Mouse (Mus musculus): ENCODE measurements around the gene Hist1h2ad.
"Not testable (repeated sequence)": the region's sequence is repeated elsewhere in the genome, so short reads cannot be mapped to it uniquely, and the experiment has no call there.

Gene Hist1h2ad

DNA sequence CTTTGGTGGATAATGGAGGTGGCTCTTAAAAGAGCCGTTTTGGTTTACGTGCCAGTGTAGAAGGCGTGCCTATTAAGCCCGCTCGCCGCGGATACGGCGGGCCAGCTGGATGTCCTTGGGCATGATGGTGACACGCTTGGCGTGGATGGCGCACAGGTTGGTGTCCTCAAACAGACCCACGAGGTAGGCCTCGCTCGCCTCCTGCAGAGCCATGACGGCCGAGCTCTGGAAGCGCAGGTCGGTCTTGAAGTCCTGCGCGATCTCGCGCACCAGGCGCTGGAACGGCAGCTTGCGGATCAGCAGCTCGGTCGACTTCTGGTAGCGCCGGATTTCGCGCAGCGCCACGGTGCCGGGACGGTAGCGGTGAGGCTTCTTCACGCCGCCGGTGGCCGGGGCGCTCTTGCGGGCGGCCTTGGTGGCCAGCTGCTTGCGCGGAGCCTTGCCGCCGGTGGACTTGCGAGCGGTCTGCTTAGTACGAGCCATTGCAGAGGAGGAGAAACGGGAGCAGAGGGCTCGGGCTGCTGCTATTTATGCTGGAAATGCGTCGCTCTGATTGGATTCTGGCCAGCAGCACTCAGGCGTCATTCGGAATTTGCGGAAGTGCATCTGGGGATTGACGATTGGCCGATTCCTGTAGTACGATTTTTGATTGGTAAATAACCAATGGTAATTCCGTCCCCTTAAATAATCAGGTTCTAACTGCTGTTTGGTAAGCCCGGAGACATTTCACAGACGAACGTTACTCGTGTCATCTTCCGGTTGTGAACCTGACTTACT is 12.1 kb upstream of the Hist1h2ad start, which contains the start of gene Hist1h3e:
Gene Hist1h3e, minus strand, starts transcription at position 487 of the 777 bp plus-strand sequence.
- in situ Hi-C loops (cut with MboI, MseI), result not testable (repeated sequence)

DNA sequence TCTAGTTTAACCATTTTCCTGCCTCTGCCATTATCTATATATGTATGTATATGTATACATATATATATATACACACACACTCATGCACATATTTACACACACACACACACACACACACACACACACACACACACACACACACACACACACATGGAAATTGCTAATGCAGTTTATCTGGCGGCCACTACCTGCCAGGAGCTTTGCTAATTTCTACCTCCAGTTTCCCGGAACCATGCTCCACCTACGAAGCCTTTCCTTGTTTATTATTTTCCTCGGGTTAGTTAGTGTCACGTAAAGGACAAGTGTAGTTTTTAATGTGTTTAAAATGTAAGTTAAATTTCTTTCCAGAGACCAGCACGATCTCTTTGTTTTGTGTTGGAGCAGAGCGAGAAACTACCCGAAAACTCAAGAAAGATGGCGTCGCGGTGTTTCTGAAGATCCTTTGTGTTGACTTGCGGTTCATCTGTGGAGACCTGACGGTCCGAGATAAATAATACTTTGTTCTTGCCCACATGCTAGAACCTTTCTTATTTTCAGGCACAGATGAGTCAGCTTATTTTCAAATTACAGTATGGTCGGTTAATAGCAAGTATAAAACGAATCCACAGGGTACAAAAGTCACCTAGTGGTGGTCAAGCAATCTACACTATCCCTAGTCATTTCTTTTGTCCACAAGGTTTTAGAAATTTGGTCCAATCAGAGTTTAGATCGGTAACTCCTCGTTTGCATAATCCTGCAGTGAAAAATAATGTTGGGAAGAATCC is 11.3 kb upstream of the Hist1h2ad start:
- in situ Hi-C loops (cut with MboI, MseI), result no loop called here

DNA sequence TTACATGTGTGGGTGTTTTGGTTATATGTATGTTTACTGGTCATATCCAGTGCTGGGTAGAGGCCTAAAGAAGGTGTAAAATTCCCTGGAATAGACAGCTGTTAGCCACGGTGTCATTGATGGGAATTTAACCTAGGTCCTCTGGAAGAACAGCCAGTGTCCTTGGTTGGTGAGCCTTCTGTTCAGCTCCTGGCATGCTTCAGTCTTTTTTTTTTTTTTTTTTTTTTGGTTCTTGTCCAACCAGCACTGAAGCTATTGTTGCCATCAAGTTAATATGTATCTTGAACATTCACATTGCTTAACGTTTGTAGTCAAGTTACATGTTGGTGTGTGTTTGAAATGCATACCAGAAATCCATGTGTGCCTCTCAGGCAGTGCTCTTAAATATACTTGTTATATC is 9.7 kb upstream of the Hist1h2ad start:
- in situ Hi-C loops (cut with MboI, MseI), result no loop called here

DNA sequence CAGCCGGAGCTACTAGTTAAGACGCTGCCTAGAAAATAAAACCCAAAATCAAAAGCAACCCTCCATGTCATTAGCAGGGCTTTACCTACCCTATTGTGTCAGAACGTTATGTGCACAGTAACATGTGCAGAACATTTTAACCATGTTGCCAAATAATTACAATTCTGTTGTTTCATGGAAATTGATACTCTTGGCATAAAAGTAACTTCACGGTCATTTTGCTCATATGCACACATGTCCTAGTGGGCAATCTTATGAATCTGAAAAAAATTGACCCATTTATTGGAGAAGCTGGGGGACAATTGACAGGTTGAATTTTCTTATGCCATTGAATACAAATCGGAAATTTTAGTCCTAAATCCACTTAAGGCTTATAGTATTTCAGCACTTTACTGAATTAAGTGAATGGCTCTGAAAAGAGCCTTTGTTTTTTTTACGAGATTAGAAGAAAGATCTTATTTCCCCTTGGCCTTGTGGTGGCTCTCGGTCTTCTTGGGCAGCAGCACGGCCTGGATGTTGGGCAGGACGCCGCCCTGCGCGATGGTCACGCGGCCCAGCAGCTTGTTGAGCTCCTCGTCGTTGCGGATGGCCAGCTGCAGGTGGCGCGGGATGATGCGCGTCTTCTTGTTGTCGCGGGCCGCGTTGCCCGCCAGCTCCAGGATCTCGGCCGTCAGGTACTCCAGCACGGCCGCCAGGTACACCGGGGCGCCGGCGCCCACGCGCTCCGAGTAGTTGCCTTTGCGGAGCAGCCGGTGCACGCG is 3.7 kb upstream of the Hist1h2ad start:
- in situ Hi-C loops (cut with MboI, MseI), result loop anchor here (10.0 kb wide), 1 partner anchor 1856 kb away; the partner anchor contains the start of genes Hist1h2ai, Hist1h2bl and Hist1h3h

DNA sequence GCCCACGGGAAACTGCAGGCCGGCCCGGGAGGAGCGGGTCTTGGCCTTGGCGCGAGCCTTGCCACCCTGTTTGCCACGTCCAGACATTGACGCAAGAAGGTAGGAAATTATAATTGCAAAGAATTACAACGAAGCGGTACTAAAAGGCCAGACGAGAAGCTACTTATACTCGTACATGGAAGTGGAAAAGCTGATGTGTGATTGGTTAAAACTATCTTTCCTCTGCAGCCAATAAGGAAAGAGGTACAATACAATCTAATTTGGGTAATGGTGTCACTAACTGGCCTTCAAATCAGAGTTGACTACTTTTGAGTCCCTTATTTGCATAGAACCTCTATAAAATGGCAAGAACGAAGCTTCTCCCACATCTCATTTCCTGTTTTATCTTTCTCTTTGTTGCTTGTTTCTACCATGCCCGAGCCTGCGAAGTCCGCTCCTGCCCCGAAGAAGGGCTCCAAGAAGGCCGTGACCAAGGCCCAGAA is 3.1 kb upstream of the Hist1h2ad start, which contains the start of the genes Hist1h2ae and Hist1h2bg:
Gene Hist1h2ae, minus strand, starts transcription at position 199 of the 482 bp plus-strand sequence.
Gene Hist1h2bg, plus strand, starts transcription at position 375 of the 482 bp plus-strand sequence.
- in situ Hi-C loops (cut with MboI, MseI), result loop anchor here (10.0 kb wide), 1 partner anchor 1856 kb away; the partner anchor contains the start of genes Hist1h2ai, Hist1h2bl and Hist1h3h

DNA sequence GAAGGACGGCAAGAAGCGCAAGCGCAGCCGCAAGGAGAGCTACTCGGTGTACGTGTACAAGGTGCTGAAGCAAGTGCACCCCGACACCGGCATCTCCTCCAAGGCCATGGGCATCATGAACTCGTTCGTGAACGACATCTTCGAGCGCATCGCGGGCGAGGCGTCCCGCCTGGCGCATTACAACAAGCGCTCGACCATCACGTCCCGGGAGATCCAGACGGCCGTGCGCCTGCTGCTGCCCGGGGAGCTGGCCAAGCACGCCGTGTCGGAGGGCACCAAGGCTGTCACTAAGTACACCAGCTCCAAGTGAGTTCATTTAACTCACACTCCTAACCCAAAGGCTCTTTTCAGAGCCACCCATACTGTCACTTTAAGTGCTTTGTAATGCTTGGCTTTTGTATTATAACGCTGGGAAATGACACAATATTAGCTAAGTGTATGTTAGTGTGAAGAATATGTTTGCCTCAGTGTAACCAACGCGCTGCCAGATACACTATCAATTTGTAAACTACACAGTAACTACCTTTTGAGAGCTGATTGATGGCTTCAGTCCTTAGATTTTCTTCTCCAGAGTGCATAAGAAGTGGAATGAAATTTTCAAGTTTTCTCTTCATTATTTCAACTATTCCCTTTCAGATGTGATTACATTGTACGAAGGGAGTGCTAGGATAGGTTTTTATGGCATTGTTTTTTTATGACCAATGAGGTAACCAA is 2.5 kb upstream of the Hist1h2ad start:
- in situ Hi-C loops (cut with MboI, MseI), result loop anchor here (10.0 kb wide), 1 partner anchor 1857 kb away; the partner anchor contains the start of genes Hist1h2ai, Hist1h2bl and Hist1h3h

DNA sequence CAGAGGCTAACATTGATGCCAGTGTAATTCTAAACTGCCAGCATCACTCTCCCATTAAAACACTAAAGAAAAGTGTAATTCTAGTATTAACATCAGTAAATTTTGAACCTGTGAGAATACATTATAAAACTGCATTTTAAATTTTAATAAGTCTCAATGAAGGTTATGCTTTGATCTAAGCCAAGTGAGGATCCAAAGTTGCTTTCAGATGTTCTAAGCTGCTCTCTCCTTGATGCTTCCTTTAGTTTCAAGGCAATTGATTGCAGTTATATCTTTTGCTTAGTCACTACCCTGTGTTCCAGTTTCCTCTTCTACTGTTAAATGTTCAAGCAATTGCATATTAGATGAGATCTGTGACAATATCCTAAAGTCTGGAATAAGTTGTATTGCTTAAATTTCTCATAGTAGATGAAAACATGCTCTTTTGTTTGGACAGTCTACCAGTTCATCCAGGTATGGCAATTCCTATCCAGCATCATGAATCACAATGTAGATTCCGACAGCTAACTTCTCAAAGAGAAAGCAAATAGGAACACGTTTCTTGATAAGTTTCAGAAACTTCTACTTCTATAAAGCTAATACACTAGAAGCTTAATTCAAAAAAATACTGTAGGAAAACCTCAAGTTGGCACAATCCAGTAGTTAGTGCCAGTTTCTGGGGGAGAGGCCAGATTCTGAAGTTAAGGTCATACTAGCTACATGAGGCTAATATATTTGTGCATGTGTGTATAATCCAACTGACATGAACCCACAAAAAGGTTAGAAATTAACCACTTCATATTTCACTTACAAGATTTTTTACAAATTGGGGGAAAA is 1.8 kb upstream of the Hist1h2ad start:
- in situ Hi-C loops (cut with MboI, MseI), result loop anchor here (10.0 kb wide), 1 partner anchor 1858 kb away; the partner anchor contains the start of genes Hist1h2ai, Hist1h2bl and Hist1h3h

DNA sequence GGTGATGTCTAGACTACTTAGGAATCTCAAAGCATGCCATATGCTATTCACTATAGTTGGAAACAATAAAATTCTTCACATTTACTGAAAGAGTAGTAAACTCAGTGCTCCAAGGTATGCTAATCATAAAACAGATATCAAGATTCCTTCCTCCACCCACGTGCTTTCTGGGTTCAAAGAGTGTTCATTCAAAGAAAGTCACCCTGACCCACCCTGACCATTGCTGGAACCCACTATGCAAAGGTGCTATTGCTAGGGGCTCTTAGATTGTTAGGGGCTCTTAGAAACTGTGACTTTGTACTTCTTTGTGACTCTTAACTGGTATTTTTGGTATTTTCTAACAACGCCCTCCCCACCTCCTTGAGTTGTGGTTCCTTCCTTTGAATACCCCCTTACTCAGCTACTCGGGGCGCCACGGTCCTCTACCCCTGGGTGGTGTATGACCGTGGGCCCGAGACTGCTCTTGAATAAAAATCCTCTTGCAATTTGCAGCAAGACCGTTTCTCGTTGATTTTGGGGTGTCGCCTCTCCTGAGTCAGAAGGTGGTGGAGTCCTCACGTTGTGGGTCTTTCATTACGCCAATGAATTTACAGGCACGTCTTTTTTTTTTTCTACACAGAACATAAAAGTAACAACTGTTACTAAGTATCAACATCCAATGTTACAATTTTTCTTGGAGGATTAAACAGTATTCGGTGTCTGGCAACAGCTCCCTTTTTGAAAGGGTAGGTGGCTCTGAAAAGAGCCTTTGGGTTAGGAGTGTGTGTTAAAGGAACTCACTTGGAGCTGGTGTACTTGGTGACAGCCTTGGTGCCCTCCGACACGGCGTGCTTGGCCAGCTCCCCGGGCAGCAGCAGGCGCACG is 915 bp upstream of the Hist1h2ad start:
- in situ Hi-C loops (cut with MboI, MseI), result loop anchor here (10.0 kb wide), 1 partner anchor 1858 kb away; the partner anchor contains the start of genes Hist1h2ai, Hist1h2bl and Hist1h3h

DNA sequence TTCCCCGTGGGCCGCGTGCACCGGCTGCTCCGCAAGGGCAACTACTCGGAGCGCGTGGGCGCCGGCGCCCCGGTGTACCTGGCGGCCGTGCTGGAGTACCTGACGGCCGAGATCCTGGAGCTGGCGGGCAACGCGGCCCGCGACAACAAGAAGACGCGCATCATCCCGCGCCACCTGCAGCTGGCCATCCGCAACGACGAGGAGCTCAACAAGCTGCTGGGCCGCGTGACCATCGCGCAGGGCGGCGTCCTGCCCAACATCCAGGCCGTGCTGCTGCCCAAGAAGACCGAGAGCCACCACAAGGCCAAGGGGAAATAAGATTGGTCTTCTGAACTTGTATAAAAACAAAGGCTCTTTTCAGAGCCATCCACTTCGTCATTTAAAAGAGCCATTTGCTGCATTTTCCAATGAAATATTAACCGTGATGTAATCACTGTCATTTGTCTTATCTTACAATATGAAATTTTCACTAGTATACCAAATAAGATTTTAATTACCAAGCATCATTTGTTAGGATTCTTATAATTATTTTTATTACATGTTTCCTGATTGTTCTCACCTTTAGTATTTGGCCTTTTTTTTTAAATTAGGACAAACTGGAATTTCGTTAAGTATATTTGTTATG is 477 bp downstream of the Hist1h2ad start:
- in situ Hi-C loops (cut with MboI, MseI), result loop anchor here (10.0 kb wide), 1 partner anchor 1860 kb away; the partner anchor contains the start of genes Hist1h2ai, Hist1h2bl and Hist1h3h

DNA sequence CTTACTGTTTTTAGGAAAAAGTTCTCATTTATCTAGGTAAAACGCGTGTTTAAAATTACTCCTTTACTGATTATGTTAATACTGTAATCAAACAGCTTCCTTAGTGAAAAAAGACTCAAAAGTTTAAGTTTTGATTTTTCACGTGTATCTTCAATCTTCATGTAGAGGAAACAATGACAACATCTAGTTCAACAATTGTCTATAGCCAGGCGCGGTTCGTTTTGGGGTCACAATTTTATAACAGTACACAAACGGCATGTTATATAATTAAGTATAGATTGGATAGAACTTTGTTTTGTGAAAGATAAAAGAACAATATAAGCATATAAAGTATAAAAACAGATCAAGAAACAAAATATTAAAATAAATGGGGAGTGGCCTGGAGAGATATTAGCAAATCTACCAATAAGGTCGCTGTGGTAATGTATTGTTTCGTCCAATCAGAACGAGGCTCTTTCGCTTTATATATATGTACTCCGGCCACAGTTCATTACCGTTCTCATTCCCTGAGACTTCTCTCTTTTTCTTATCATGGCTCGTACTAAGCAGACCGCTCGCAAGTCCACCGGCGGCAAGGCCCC is 1.2 kb downstream of the Hist1h2ad start, which contains the start of gene Hist1h3d:
Gene Hist1h3d, plus strand, starts transcription at position 493 of the 581 bp plus-strand sequence.
- in situ Hi-C loops (cut with MboI, MseI), result loop anchor here (10.0 kb wide), 1 partner anchor 1861 kb away; the partner anchor contains the start of genes Hist1h2ai, Hist1h2bl and Hist1h3h

DNA sequence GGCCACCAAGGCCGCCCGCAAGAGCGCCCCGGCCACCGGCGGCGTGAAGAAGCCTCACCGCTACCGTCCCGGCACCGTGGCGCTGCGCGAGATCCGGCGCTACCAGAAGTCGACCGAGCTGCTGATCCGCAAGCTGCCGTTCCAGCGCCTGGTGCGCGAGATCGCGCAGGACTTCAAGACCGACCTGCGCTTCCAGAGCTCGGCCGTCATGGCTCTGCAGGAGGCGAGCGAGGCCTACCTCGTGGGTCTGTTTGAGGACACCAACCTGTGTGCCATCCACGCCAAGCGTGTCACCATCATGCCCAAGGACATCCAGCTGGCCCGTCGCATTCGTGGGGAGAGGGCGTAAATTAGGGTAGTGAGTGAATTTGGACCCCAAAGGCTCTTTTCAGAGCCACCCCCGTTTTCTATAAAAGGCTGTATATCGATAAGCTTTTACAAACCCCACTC is 1.7 kb downstream of the Hist1h2ad start:
- in situ Hi-C loops (cut with MboI, MseI), result loop anchor here (10.0 kb wide), 1 partner anchor 1861 kb away; the partner anchor contains the start of genes Hist1h2ai, Hist1h2bl and Hist1h3h

DNA sequence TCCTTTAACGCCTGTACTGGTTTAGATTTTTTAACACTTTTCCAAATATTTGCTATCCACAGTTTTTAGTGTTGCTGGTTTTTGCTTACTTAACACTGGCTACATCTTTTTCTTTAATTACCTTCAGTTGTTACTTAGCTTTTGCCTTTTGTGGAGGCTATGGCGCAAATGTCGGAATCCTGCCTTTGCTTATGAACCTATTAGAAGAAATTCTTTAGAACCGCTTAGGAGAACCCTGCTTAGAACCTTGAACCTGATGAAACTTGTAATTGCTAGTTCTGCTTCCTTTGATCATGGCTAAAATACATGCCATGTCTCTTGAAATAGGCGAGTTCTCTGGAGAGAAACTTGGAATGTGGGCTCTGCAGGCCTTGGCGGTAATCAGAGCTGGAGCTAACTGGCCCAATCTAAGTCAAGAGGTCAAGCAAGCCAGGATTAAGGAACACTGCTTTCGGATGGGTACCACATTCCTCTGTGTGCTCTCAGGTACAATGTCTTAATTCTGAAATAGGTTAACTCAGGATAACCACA is 2.2 kb downstream of the Hist1h2ad start:
- in situ Hi-C loops (cut with MboI, MseI), result loop anchor here (10.0 kb wide), 1 partner anchor 1862 kb away; the partner anchor contains the start of genes Hist1h2ai, Hist1h2bl and Hist1h3h

DNA sequence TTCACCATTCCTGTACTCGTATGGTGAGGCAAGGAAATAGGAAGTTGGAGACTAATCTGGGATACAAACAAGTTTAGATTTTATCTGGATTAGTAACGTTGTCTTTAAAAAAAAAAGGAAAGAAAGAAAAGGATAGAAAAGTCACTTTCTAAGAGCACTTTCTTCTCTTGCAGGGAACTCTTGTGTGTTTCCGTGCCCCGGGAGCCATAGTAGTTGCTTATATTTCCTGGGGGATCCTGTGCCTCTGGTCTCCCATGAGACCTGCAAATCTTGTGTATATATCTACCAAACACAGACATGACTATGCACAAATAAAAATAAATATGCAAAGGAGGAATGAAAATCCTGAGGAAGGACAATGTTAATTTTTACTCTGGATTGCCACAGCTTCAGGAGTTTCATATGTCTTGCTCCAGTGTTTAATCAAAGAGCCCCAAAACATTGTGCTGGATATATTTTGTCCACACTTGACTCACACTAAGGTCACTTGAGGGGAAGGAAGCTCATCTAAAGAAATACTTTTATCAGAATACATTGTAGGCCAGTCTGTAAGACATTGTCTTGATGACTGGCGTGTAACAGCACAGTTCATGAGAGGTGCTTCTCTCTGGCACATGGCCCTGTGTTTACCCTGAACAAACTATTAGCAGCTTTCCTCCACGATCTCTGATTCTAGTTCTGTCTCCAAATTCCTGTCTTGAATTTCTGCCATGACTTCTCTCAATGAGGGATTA is 2.9 kb downstream of the Hist1h2ad start:
- in situ Hi-C loops (cut with MboI, MseI), result loop anchor here (10.0 kb wide), 1 partner anchor 1862 kb away; the partner anchor contains the start of genes Hist1h2ai, Hist1h2bl and Hist1h3h

DNA sequence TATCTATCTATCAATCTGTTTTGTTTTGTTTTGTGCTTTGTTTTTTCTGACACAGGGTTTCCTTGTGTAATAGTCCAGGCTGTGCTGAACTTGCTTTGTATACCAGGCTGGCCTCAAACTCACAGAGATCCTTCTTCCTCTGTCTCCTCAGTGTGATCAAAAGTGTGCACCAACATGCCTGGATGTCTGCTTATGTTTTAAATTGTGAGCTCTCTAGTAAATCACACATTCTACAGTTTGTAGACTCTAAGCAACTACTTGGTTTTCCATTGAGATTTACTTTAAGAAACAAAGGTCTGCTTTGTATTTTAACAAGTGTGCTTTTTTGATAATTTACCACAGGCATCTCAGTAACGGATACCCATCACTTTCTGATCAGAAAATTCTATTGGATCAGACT is 3.7 kb downstream of the Hist1h2ad start:
- in situ Hi-C loops (cut with MboI, MseI), result loop anchor here (10.0 kb wide), 1 partner anchor 1863 kb away; the partner anchor contains the start of genes Hist1h2ai, Hist1h2bl and Hist1h3h

DNA sequence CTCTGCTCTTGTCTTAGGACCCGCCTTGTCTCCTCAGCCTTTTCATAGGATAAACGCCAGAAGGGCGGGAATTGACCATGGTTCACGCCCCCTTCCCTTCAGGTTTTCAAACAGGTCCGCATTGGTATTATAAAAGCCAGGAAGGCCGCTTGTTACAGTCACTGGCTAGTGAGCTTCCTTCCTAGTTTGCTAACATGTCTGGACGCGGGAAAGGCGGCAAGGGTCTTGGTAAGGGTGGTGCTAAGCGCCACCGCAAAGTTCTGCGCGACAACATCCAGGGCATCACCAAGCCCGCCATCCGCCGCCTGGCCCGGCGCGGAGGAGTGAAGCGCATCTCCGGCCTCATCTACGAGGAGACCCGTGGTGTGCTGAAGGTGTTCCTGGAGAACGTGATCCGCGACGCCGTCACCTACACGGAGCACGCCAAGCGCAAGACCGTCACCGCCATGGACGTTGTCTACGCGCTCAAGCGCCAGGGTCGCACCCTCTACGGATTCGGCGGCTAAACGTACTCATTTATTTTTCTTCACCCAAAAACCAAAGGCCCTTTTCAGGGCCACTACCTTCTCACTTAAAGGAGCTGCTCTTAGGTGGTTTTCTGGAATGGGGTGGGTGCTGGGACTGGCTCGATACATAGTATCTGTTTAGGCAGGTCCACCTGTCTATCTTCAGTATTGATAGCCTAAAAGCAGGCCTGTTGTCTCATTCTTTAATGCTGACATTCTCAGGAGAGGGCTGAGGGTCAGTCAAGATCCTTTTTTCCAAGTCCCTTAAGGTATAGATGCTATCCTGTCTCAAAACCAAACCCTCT is 7.4 kb downstream of the Hist1h2ad start, which contains the start of gene Hist1h4d:
Gene Hist1h4d, plus strand, starts transcription at position 191 of the 811 bp plus-strand sequence.
- in situ Hi-C loops (cut with MboI, MseI), result no loop called here
